In the genomic region with DNA sequence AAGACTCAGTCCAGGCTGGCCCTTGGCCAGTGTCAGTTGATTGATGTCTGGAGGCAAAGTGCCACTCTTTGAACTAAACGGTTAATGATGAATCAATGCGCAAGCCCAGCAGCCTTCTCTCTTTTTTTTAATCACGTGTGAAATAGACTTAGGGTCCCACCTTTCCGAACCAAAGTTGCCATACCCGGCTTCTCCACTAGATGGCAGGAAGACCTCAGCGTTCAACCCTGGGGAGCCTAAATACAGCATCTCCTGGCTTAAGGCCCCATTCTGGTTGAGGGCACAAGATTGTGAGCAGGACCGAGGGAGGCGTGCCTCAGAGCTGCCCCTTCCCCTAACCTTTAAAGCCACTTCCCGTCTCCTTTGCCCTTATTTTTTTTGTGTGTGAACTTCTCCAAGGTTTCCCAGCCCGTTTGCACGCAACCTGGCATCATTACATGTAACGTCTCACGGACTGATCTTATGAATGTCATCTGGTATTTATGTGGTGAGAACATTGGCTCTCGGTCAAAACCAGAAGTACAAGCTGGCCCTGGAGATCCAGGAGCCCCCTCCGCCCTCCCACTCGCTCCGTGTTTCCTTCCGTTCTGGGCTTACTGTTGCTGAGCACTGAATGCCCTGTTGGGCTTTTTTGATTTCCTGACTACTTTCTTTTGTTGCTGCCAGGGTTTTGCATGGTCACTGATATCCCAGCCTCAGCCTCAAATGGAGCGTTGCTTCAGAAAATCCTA, we compare ENCODE assay signal across 8 mouse cellular contexts. TPM values are rescaled to one million over a fixed set of nuclear protein-coding genes. Genes with fewer than 3 reads are reported as not detected.
DNase-seq lines count a peak whose midpoint lies in the region; ATAC-seq and TF ChIP-seq lines count a peak whose summit lies in the region.

No protein-coding gene starts in this region.

- intact Hi-C loops in heart, postnatal 25 days (cut with DNase I) = loop anchor here (1.0 to 5.0 kb wide), 5 partner anchors 57 to 313 kb away; no protein-coding TSS in a partner anchor

- no peaks in the 10 kb centered on the region for H3K27me3 ChIP-seq in forebrain, embryonic 15.5 days

- ATAC-seq in forebrain, embryonic 15.5 days (replicated peaks) = peak; percentile 87

- no peaks in the 10 kb centered on the region for H3K36me3 ChIP-seq in forebrain, embryonic 15.5 days

- H3K9me3 ChIP-seq in forebrain, embryonic 15.5 days = no peaks in the 10 kb centered on the region

- WGBS in forebrain, embryonic 15.5 days = 20% methylated on average over 19 of the region's 19 CpGs
- 13% methylated on average over 19 of the region's 19 CpGs for WGBS in lung, adult 2 months
- 17% methylated on average over 19 of the region's 19 CpGs for WGBS in olfactory bulb, adult 2 months

- peak overlapping the region; percentile 7; the same call in 1 of the 2 replicates for H3K27ac ChIP-seq in forebrain, embryonic 15.5 days (replicated peaks)
- no peak overlapping the region for H3K27ac ChIP-seq in olfactory bulb, adult 2 months (ENCODE audit: insufficient read depth, low read depth, low read length)

- peak overlapping the region; percentile 16 for H3K4me3 ChIP-seq in forebrain, embryonic 15.5 days
- H3K4me3 ChIP-seq in lung, adult 2 months (replicated peaks; ENCODE audit: extremely low read depth, low read depth, low read length) = no peak overlapping the region
- H3K4me3 ChIP-seq in olfactory bulb, adult 2 months (ENCODE audit: insufficient read depth, low read depth, low read length) = no peak overlapping the region

- DNase-seq in ES-CJ7 (ENCODE audit: low read depth, low spot score) = peak; percentile 89
- DNase-seq in cerebellum, adult 11 months = peak; percentile 49
- peak; percentile 41 for DNase-seq in heart, postnatal 25 days (ENCODE audit: low spot score)
- peak; percentile 75 to 90 for DNase-seq in layer of hippocampus, adult 18-20 months (ENCODE audit: low spot score in 2 of 2)
- DNase-seq in lung, adult 2 months = peak; percentile 75
- DNase-seq in thymus, adult 18-20 months = peak; percentile 27 to 42

- H3K4me1 ChIP-seq in forebrain, embryonic 15.5 days = peaks cover 10% of the 10 kb centered on the region
- H3K4me1 ChIP-seq in lung, adult 2 months (ENCODE audit: control insufficient read depth, insufficient read depth, low read length) = no peaks in the 10 kb centered on the region
- H3K4me1 ChIP-seq in olfactory bulb, adult 2 months (ENCODE audit: control insufficient read depth, insufficient read depth, low read length) = no peaks in the 10 kb centered on the region

- H3K4me2 ChIP-seq in forebrain, embryonic 15.5 days (replicated peaks) = peak overlapping the region; percentile 38

- H3K9ac ChIP-seq in forebrain, embryonic 15.5 days (replicated peaks) = 0 out of 2 replicates have a peak overlapping the region, but pooled peaks have one; percentile 7

- no peak for TF ChIP-seq POLR2A in lung, adult 2 months (IDR thresholded peaks at IDR 0.05; ENCODE audit: borderline replicate concordance, extremely low read depth, low read depth, low read length)
- no peak for TF ChIP-seq POLR2A in olfactory bulb, adult 2 months (IDR thresholded peaks at IDR 0.05; ENCODE audit: insufficient read depth, low read depth, low read length)

- TF ChIP-seq CTCF in lung, adult 2 months (IDR thresholded peaks at IDR 0.05; ENCODE audit: insufficient read depth, low read length) = peak; percentile 75
- TF ChIP-seq CTCF in olfactory bulb, adult 2 months (IDR thresholded peaks at IDR 0.05; ENCODE audit: insufficient read depth, low read depth, low read length) = peak; percentile 79

RNA-seq across cellular contexts. Expression of a gene that starts 22.4 kb away (rescaled TPM):
- 0.28 and 0.42 TPM in 2 replicates for polyA plus RNA-seq in forebrain, embryonic 15.5 days (2015; fragmentation: Nextera tagmentation; extraction: Ambion mirVana)
- total RNA-seq in heart, postnatal 25 days (2021) = 1 to 10 TPM; 1.0 TPM
- under 1 TPM; 0.25 to 0.30 TPM for total RNA-seq in layer of hippocampus, adult 18-20 months (2021)
- 281 and 352 TPM in 2 replicates for polyA plus RNA-seq in lung, adult 2 months (2012; rRNA removed)
- not detected in 2 replicates for polyA plus RNA-seq in olfactory bulb, adult 2 months (2012; ENCODE audit: insufficient read depth, insufficient read length, low replicate concordance, missing spikeins)

RNA-seq across cellular contexts. Expression of a gene that starts 30.2 kb away (rescaled TPM):
- not detected in 2 replicates for polyA plus RNA-seq in forebrain, embryonic 15.5 days (2015; fragmentation: Nextera tagmentation; extraction: Ambion mirVana)
- not detected for total RNA-seq in heart, postnatal 25 days (2021)
- total RNA-seq in layer of hippocampus, adult 18-20 months (2021) = under 1 TPM in 1 of 2 experiments, not detected in 1; 0.25 TPM
- 0.17 TPM in 1 of 2 replicates, not detected in the other for polyA plus RNA-seq in lung, adult 2 months (2012; rRNA removed)
- not detected in 2 replicates for polyA plus RNA-seq in olfactory bulb, adult 2 months (2012; ENCODE audit: insufficient read depth, insufficient read length, low replicate concordance, missing spikeins)

Comparison
In these comparisons a context has a peak if more than half of its experiments do, and no peak if none do; other contexts are left out.
1. DNase-seq: peak in every context shown above with its lines; median percentile 89 in ES-CJ7; 82 in layer of hippocampus, adult 18-20 months; 75 in lung, adult 2 months; 49 in cerebellum, adult 11 months; 41 in heart, postnatal 25 days; 34 in thymus, adult 18-20 months.
2. RNA of a gene that starts 22.4 kb away (polyA plus RNA-seq): 281 to 352 TPM in lung, adult 2 months; 0.28 to 0.42 TPM in forebrain, embryonic 15.5 days and not detected in olfactory bulb, adult 2 months; every median in the first group is over 100 times any median in the second.